Mouse (Mus musculus) T-helper 17 cell (primary cell): ENCODE data around the gene Ppp4r3a.

Experiments used
- in situ Hi-C, 2 experiments: fragments of 300-600 bp; cut with MboI, MseI; formaldehyde crosslinking; loops; 1 replicate in 1 of 2; 2 replicates in 1 of 2; pipeline ENCODE4 v1.15.1; 2025; ENCODE audit warnings: high pct_unique_total_duplicates in 2 of 2

The Ppp4r3a gene

GRCm38 (mm10) chr12:100996378-100996898, 87.1 kb downstream of the Ppp4r3a start:
- in situ Hi-C loops: loop anchor here in 1 of 2 experiments (10.0 to 25.0 kb wide), 2 partner anchors 918 to 1641 kb away; partner anchors contain the start of gene Trip11

DNA sequence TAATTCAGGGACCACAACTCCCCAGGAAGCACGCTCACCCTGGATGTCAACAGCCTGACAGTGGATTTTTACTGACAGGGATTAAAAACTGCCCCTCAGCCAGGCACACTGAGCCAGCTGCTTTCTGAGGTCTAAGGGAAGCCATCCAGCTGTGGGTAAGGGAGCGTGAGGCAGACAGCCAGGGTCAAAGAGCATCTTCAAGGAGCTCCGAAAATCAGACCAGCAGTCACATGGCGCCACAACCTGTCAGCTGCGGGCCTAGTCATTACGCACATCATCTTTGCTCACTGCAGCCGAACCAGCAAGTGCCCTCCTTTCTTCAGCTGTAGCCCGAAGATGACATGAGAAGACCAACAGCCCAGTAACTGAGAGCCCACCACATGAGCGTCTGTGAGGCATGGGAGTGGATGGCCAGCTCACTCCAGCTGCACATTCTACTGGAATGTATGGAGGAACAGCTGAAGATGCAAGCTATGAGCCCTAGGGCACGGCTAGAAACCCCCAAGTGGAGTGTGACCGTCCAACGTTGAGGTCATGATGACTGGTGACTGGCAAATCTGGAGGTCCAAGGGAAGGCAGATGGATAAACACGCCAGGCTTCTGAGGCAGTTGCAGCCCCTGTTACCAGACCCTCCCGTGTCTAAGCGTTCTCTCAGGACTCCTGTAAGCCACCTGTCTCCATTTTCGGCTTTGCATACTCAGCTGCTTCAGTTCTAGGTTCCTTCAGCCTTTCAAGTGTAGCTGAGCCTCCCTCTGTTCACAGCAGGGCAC, 87.7 kb downstream of the Ppp4r3a start:
- in situ Hi-C loops: loop anchor here in 1 of 2 experiments (10.0 to 25.0 kb wide), 2 partner anchors 919 to 1642 kb away; partner anchors contain the start of gene Trip11

DNA sequence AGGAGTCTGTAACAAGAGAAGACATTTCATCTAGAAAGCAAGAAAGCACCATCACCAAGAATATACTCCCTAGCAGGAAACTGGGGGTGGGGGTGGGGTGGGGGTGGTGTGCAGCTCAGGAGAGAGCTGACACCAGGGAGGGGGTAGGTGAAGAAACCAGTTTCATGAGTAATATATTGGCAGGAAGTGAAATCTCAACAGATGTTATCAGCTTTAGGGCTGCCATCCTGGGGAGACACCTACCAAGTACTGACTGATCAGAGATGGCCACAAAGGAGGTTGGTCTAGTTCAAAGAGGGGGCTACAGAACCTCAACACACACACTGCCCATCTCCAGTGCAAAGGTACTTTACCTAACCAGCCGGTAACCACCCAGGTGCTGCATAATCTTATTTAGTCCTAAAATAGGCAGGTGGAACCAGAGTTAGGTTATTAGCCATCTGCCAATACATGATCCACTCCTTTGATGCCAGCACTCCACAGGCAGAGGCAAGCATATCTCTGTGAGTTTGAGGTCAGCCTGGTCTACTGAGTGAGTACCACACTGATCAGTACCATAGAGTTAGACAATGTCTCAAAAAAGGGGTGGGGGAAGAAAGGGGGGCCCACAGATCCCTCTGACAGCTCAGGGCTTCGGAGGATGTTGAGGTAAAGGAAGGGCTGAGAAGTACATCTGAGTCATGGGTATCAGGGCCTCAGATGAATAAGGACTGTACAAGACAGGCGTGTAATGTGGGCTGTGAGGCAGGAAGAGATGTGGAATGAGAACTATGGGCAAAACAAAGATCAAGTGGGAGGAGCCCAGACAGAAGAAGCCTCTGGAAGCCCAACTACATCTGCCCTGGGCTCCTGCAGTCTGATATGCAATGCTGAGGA, 89.1 kb downstream of the Ppp4r3a start:
- in situ Hi-C loops: loop anchor here (5.0 to 25.0 kb wide), 4 partner anchors 33 to 1643 kb away; partner anchors contain the start of genes Ccdc88c (in 1 of the 2) and Trip11 (in 1 of the 2)

DNA sequence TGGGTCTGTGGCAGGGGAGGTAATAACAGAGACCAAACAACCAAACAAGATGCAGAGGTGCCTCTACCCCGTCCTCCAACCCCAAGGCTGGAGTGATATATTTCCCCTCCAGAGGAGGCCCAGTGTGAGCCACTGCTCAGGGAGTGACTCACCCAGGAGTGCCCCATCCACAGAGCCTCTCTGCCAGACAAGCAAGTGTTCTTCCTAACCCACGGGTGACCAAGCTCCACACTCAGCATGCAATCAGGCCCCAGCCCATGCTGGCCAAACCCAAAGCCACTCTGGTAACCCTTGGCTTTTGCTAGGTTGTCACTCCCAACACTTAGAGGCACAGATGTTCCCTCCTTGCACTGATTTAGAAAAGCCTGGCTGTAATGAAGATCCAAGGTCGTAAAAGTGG, 90.4 kb downstream of the Ppp4r3a start:
- in situ Hi-C loops: loop anchor here (5.0 to 25.0 kb wide), 4 partner anchors 34 to 1644 kb away; partner anchors contain the start of genes Ccdc88c (in 1 of the 2) and Trip11 (in 1 of the 2)

DNA sequence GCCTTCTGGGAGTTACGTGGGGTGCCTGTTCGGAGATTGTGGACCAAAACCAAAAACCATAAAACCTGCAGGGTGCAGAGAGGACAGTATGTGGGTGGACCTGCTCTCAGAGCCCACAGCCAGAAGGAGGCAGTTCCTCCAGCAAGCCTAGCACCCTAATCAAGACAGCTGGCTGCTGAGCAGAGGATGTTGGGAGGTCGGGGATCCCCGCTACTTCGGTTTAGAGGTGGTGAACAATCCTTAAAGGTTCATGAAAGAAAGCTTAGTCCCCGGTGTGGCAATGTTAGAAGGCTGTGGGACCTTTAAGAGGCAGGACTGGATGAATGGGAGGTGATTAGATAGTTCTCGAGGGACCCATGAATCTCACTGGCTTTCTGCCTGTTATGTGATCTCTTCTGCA, 91.0 kb downstream of the Ppp4r3a start:
- in situ Hi-C loops: loop anchor here (5.0 to 25.0 kb wide), 4 partner anchors 35 to 1645 kb away; partner anchors contain the start of genes Ccdc88c (in 1 of the 2) and Trip11 (in 1 of the 2)

DNA sequence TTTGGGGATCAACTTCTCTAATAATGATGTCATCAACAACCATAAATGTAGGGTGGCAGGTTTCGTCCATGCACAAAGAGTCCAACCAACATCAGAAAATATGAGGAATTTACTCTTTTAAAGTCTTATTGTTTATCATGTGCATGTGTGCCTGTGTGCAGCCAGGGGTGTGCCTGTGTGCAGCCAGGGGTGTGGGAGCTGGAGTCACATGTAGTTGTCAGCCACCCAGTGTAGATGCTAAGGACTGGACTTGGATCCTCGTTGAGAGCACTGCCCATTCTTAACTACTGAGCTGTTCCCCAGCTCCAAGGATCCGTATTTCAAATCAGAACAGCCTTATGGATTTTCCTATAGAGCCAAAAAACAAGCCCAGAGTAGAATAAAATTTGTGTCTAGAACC, 92.4 kb downstream of the Ppp4r3a start:
- in situ Hi-C loops: loop anchor here (5.0 to 25.0 kb wide), 4 partner anchors 36 to 1646 kb away; partner anchors contain the start of genes Ccdc88c (in 1 of the 2) and Trip11 (in 1 of the 2)

- in situ Hi-C loops: loop anchor here (5.0 to 25.0 kb wide), 4 partner anchors 37 to 1647 kb away; partner anchors contain the start of genes Ccdc88c (in 1 of the 2) and Trip11 (in 1 of the 2)
Measured at GRCm38 (mm10) chr12:100990291-100990690, 93.2 kb downstream of the Ppp4r3a start.

DNA sequence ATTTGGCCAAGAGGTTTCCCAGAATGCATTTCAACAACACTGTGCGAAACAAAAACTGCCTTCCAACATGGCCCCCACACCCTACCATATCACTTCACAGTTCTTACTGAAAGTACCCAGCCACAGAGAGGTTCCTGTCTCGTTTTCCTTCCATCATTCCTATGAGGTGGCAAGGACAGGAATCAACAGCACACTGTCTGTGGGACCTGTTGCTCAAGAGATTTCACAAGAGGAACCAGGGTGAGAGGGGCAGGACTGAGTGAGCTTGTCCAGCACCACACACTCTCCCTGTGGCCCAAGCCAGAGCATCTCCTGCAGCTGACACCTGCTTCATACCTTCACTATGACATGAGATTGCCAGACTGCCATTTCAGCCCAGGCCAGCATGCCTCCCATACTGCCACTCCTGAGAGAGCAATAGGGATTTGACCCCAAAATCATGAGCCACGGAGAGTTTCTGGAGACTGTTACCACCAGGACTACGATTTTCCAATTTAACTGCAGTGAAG, 93.7 kb downstream of the Ppp4r3a start:
- in situ Hi-C loops: loop anchor here (5.0 to 25.0 kb wide), 4 partner anchors 37 to 1647 kb away; partner anchors contain the start of genes Ccdc88c (in 1 of the 2) and Trip11 (in 1 of the 2)
